Mouse (Mus musculus): ENCODE data around the gene Cep19. TPM values are rescaled to one million over a fixed set of nuclear protein-coding genes. Genes with fewer than 3 reads are reported as not detected.
A peak's percentile ranks its signal among the peaks of the same experiment; 100 is the strongest.
"Not testable (repeated sequence)": the region's sequence is repeated elsewhere in the genome, so short reads cannot be mapped to it uniquely, and the experiment has no call there.

Cep19 gene
- 48.0 and 51.0 TPM in 2 replicates for polyA plus RNA-seq (2015; fragmentation: Nextera tagmentation; extraction: Ambion mirVana)

DNA sequence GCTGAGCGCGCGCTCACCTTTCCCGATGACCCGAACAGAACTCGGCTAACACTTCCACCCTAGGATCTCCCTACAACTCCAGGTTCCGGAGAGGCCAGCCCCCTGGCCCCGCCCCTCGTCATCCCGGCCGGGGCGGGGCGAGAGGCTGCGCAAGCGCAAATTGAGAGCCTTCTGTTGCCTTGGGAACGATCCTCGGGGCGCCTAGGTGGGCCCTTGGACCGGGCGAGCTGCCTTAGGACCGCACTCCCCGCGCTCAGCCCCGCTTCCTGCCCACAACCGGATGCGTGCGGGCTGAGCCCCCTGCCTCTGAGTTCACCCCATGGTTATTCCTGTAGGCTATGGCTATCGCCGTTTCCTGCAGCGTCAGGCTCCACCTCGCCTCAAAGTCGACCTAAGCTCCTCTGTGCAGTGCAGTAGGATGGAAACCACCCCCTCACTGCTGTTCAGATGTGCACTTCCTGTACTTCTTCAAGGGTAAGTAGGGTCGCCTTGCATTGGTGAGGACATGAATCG is at the start of gene Cep19, which contains the start of gene Pigx:
Cep19 (plus strand) TSS at position 163 of the 513 bp plus-strand sequence.
Pigx (minus strand) TSS at position 103 of the 513 bp plus-strand sequence.
- 0% methylated on average over 34 of the region's 34 CpGs for WGBS
- H3K36me3 ChIP-seq (ENCODE audit: control insufficient read depth, insufficient read depth, low read length), result peaks cover 8% of the 10 kb centered on the region
- H3K4me1 ChIP-seq (ENCODE audit: control insufficient read depth, insufficient read depth, low read depth, low read length), result peaks cover 11% of the 10 kb centered on the region
- H3K9me3 ChIP-seq (ENCODE audit: control insufficient read depth, low read length), result no peaks in the 10 kb centered on the region
- peak; percentile 99 for ATAC-seq
- peak within 1 kb of the TSS; percentile 83 for H3K27ac ChIP-seq (ENCODE audit: low read depth, low read length)
- H3K27me3 ChIP-seq (replicated peaks; ENCODE audit: control insufficient read depth, insufficient read depth, low read length), result no peaks in the 10 kb centered on the region
- H3K9ac ChIP-seq (ENCODE audit: low read depth, low read length), result peak within 1 kb of the TSS; percentile 88
- H3K4me2 ChIP-seq (ENCODE audit: low read length), result peak within 1 kb of the TSS; percentile 86
- peak within 1 kb of the TSS; percentile 91 for H3K4me3 ChIP-seq (ENCODE audit: low read length)

DNA sequence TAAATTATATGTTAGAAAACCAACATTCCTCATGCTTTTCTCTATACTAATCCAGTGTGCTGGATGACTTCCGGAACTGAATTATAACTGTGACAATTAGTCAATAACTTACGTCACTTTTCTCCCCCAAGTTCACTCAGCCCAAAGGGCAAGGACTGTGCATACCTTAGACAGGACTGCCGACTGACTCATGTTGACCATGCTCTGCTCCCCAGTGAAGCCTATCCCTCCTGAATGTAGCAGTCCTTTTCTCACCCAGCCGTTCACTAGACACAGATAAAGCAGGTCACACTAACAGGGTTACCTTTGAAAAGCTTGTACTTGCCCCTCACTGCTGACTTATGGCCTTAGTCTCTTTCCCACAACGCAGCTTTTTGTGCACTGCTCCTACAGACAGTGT is 40.8 kb upstream of the Cep19 start:
- no peaks in the 10 kb centered on the region for H3K27me3 ChIP-seq (replicated peaks; ENCODE audit: control insufficient read depth, insufficient read depth, low read length)
- no peaks in the 10 kb centered on the region for H3K9me3 ChIP-seq (ENCODE audit: control insufficient read depth, low read length)
- 91% methylated on average over 5 of the region's 5 CpGs for WGBS
- H3K27ac ChIP-seq (ENCODE audit: low read depth, low read length), result no peak overlapping the region
- no peak overlapping the region for H3K4me3 ChIP-seq (ENCODE audit: low read length)
- H3K36me3 ChIP-seq (ENCODE audit: control insufficient read depth, insufficient read depth, low read length), result no peaks in the 10 kb centered on the region
- no peaks in the 10 kb centered on the region for H3K4me1 ChIP-seq (ENCODE audit: control insufficient read depth, insufficient read depth, low read depth, low read length)
- ATAC-seq, result no peak
- no peak overlapping the region for H3K4me2 ChIP-seq (ENCODE audit: low read length)
- no peak overlapping the region for H3K9ac ChIP-seq (ENCODE audit: low read depth, low read length)

GRCm38 (mm10) chr16:32059840-32060523 is 39.6 kb upstream of the Cep19 start:
- ATAC-seq, result no peak

GRCm38 (mm10) chr16:32062226-32062625 is 37.4 kb upstream of the Cep19 start:
- no peak overlapping the region for H3K4me3 ChIP-seq (ENCODE audit: low read length)
- 93% methylated on average over 2 of the region's 2 CpGs for WGBS

More at GRCm38 (mm10) chr16:32059840-32060523, 39.6 kb upstream of the Cep19 start:
- 83% methylated on average over 6 of the region's 6 CpGs for WGBS
- H3K9ac ChIP-seq (ENCODE audit: low read depth, low read length), result no peak overlapping the region
- H3K27me3 ChIP-seq (replicated peaks; ENCODE audit: control insufficient read depth, insufficient read depth, low read length), result no peaks in the 10 kb centered on the region
- H3K9me3 ChIP-seq (ENCODE audit: control insufficient read depth, low read length), result no peaks in the 10 kb centered on the region
- H3K36me3 ChIP-seq (ENCODE audit: control insufficient read depth, insufficient read depth, low read length), result no peaks in the 10 kb centered on the region
- H3K4me2 ChIP-seq (ENCODE audit: low read length), result no peak overlapping the region
- H3K27ac ChIP-seq (ENCODE audit: low read depth, low read length), result no peak overlapping the region
- no peaks in the 10 kb centered on the region for H3K4me1 ChIP-seq (ENCODE audit: control insufficient read depth, insufficient read depth, low read depth, low read length)
- no peak overlapping the region for H3K4me3 ChIP-seq (ENCODE audit: low read length)

DNA sequence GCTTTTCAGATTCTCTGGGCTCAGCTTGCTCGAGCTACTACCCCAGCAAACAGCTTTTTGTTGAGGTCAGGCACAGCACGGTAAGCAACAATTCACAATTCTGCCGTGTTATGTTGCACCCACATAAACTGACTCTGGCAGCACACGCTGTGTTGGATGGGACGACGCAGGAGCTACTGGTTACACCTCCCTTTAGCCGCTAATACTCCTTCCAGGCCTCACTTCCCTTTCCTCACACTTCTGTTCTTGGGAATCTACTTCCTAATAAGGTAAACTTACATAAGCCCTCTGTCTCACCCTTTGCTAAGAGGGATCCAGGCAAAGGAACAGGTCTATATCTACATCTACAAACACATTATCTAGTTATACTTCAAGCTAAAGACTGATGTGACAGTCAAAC is 35.7 kb upstream of the Cep19 start:
- Histone ChIP-seq H3K4me2 (ENCODE audit: low read length) (no peak overlapping the region), H3K36me3 (ENCODE audit: control insufficient read depth, insufficient read depth, low read length) (no peaks in the 10 kb centered on the region), H3K4me3 (ENCODE audit: low read length) (no peak overlapping the region), H3K9me3 (ENCODE audit: control insufficient read depth, low read length) (no peaks in the 10 kb centered on the region), H3K27me3 (replicated peaks; ENCODE audit: control insufficient read depth, insufficient read depth, low read length) (no peaks in the 10 kb centered on the region), H3K9ac (ENCODE audit: low read depth, low read length) (no peak overlapping the region), H3K27ac (ENCODE audit: low read depth, low read length) (no peak overlapping the region), H3K4me1 (ENCODE audit: control insufficient read depth, insufficient read depth, low read depth, low read length) (no peaks in the 10 kb centered on the region)
- WGBS, result 81% methylated on average over 7 of the region's 7 CpGs
- ATAC-seq, result no peak

More at GRCm38 (mm10) chr16:32062226-32062625, 37.4 kb upstream of the Cep19 start:
- H3K4me2 ChIP-seq (ENCODE audit: low read length), result no peak overlapping the region
- no peaks in the 10 kb centered on the region for H3K36me3 ChIP-seq (ENCODE audit: control insufficient read depth, insufficient read depth, low read length)
- no peak overlapping the region for H3K9ac ChIP-seq (ENCODE audit: low read depth, low read length)
- no peak for ATAC-seq
- no peaks in the 10 kb centered on the region for H3K27me3 ChIP-seq (replicated peaks; ENCODE audit: control insufficient read depth, insufficient read depth, low read length)
- H3K27ac ChIP-seq (ENCODE audit: low read depth, low read length), result no peak overlapping the region
- no peaks in the 10 kb centered on the region for H3K9me3 ChIP-seq (ENCODE audit: control insufficient read depth, low read length)
- no peaks in the 10 kb centered on the region for H3K4me1 ChIP-seq (ENCODE audit: control insufficient read depth, insufficient read depth, low read depth, low read length)

GRCm38 (mm10) chr16:32066899-32067298 is 32.7 kb upstream of the Cep19 start:
- Histone ChIP-seq H3K36me3 (ENCODE audit: control insufficient read depth, insufficient read depth, low read length) (no peaks in the 10 kb centered on the region), H3K4me2 (ENCODE audit: low read length) (no peak overlapping the region), H3K9me3 (ENCODE audit: control insufficient read depth, low read length) (no peaks in the 10 kb centered on the region), H3K9ac (ENCODE audit: low read depth, low read length) (no peak overlapping the region), H3K27me3 (replicated peaks; ENCODE audit: control insufficient read depth, insufficient read depth, low read length) (no peaks in the 10 kb centered on the region), H3K4me1 (ENCODE audit: control insufficient read depth, insufficient read depth, low read depth, low read length) (no peaks in the 10 kb centered on the region), H3K27ac (ENCODE audit: low read depth, low read length) (no peak overlapping the region), H3K4me3 (ENCODE audit: low read length) (no peak overlapping the region)
- ATAC-seq, result no peak
- 100% methylated on average over 1 of the region's 1 CpGs for WGBS

- 85% methylated on average over 12 of the region's 12 CpGs for WGBS
- Histone ChIP-seq H3K4me2 (ENCODE audit: low read length) (no peak overlapping the region), H3K27me3 (replicated peaks; ENCODE audit: control insufficient read depth, insufficient read depth, low read length) (no peaks in the 10 kb centered on the region), H3K4me3 (ENCODE audit: low read length) (no peak overlapping the region), H3K4me1 (ENCODE audit: control insufficient read depth, insufficient read depth, low read depth, low read length) (no peaks in the 10 kb centered on the region), H3K27ac (ENCODE audit: low read depth, low read length) (no peak overlapping the region), H3K36me3 (ENCODE audit: control insufficient read depth, insufficient read depth, low read length) (no peaks in the 10 kb centered on the region), H3K9ac (ENCODE audit: low read depth, low read length) (no peak overlapping the region), H3K9me3 (ENCODE audit: control insufficient read depth, low read length) (no peaks in the 10 kb centered on the region)
- no peak for ATAC-seq
Observed at GRCm38 (mm10) chr16:32068389-32069300, 31.0 kb upstream of the Cep19 start.

DNA sequence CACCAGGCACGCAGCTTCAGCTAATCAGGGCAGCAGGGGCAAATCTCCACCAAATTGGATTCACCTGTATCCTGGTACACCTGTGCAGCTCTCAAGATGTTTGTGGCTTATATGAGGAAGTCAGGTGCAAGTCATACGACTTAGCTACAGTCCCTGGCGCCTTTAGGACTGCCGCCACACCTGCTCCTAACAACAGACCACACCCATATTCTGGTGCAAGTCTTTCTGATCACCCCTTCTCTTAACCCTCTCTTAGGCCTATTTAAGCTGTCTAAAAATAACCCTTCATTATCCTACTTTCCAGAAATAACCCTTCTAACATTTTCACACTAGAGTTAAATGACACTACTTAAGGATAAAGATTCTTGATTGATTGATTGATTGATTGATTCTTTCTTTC is 29.5 kb upstream of the Cep19 start:
- WGBS, result 82% methylated on average over 4 of the region's 4 CpGs
- ATAC-seq; H3K27me3 ChIP-seq (replicated peaks; ENCODE audit: control insufficient read depth, insufficient read depth, low read length); H3K4me1 ChIP-seq (ENCODE audit: control insufficient read depth, insufficient read depth, low read depth, low read length); H3K9ac ChIP-seq (ENCODE audit: low read depth, low read length); H3K27ac ChIP-seq (ENCODE audit: low read depth, low read length); H3K4me2 ChIP-seq (ENCODE audit: low read length); H3K36me3 ChIP-seq (ENCODE audit: control insufficient read depth, insufficient read depth, low read length); H3K4me3 ChIP-seq (ENCODE audit: low read length); H3K9me3 ChIP-seq (ENCODE audit: control insufficient read depth, low read length): not testable (repeated sequence)

GRCm38 (mm10) chr16:32075762-32076161 is 23.8 kb upstream of the Cep19 start:
- Histone ChIP-seq H3K9ac (ENCODE audit: low read depth, low read length) (no peak overlapping the region), H3K27me3 (replicated peaks; ENCODE audit: control insufficient read depth, insufficient read depth, low read length) (no peaks in the 10 kb centered on the region), H3K36me3 (ENCODE audit: control insufficient read depth, insufficient read depth, low read length) (no peaks in the 10 kb centered on the region), H3K4me2 (ENCODE audit: low read length) (no peak overlapping the region), H3K4me3 (ENCODE audit: low read length) (no peak overlapping the region), H3K4me1 (ENCODE audit: control insufficient read depth, insufficient read depth, low read depth, low read length) (peaks cover 15% of the 10 kb centered on the region), H3K27ac (ENCODE audit: low read depth, low read length) (no peak overlapping the region), H3K9me3 (ENCODE audit: control insufficient read depth, low read length) (no peaks in the 10 kb centered on the region)
- WGBS, result 67% methylated on average over 1 of the region's 1 CpGs
- ATAC-seq, result no peak

All from hindbrain, embryonic 16.5 days (tissue).